Mouse (Mus musculus): ENCODE data around the gene Armc8.

- TF ChIP-seq TCF3 (IDR thresholded peaks at IDR 0.05; ENCODE audit: insufficient read length, low read depth) (no peak), USF1 (IDR thresholded peaks at IDR 0.05; ENCODE audit: low read depth) (no peak), CEBPB (IDR thresholded peaks at IDR 0.05; ENCODE audit: insufficient read depth, poor library complexity, severe bottlenecking) (no peak), MYOD1 (IDR thresholded peaks at IDR 0.05; ENCODE audit: control insufficient read depth in 1 of 3, insufficient read length in 2 of 3, low read depth in 2 of 3) (no peak), POLR2A (IDR thresholded peaks at IDR 0.05; ENCODE audit: insufficient read length, low read depth) (no peak), SRF (IDR thresholded peaks at IDR 0.05; ENCODE audit: control insufficient read depth, insufficient read length, low read depth) (no peak), REST (IDR thresholded peaks at IDR 0.05; ENCODE audit: insufficient read depth, insufficient read length) (no peak)
These were observed 12.0 kb upstream of the Armc8 start for GRCm38 (mm10) chr9:99580655-99581054.
